10 mouse cellular contexts compared by ENCODE assay signal in genomic region chr17:13006984-13007383, GRCm38 (mm10). TPM values are rescaled to one million over a fixed set of nuclear protein-coding genes. Genes with fewer than 3 reads are reported as not detected.
A peak's percentile ranks its signal among the peaks of the same experiment; 100 is the strongest.
DNase-seq lines count a peak whose midpoint lies in the region; ATAC-seq and TF ChIP-seq lines count a peak whose summit lies in the region.
"Had no signal": no experiment of that assay in that cellular context is flagged by ENCODE, and none has a peak within 500 bp of the region (broad histone marks: within the 10 kb centered on the region; RNA-seq: fewer than 3 reads in every experiment).

No protein-coding gene starts in this region.

- peak overlapping the region; percentile 81 for H3K4me3 ChIP-seq in lung, embryonic 14.5 days (ENCODE audit: low read depth, low read length)
- H3K4me3 ChIP-seq in forebrain, embryonic 11.5 days (ENCODE audit: low read depth, low read length), result peak overlapping the region; percentile 77
- peak overlapping the region; percentile 84; the same call in 1 of the 2 replicates for H3K4me3 ChIP-seq in limb, embryonic 12.5 days (replicated peaks)

- no peaks in the 10 kb centered on the region for H3K27me3 ChIP-seq in lung, embryonic 14.5 days (ENCODE audit: insufficient read depth, low read length)
- H3K27me3 ChIP-seq in forebrain, embryonic 11.5 days (ENCODE audit: control insufficient read depth, insufficient read depth, low read length), result no peaks in the 10 kb centered on the region
- no peaks in the 10 kb centered on the region for H3K27me3 ChIP-seq in limb, embryonic 12.5 days

- H3K36me3 ChIP-seq in lung, embryonic 14.5 days (ENCODE audit: insufficient read depth), result peaks cover 6% of the 10 kb centered on the region
- H3K36me3 ChIP-seq in forebrain, embryonic 11.5 days (ENCODE audit: control insufficient read depth, insufficient read depth, low read length), result no peaks in the 10 kb centered on the region
- H3K36me3 ChIP-seq in limb, embryonic 12.5 days, result peaks cover 8% of the 10 kb centered on the region; the same call in 1 of the 2 replicates

- DNase-seq in lung, embryonic 14.5 days, result no peak
- no peak for DNase-seq in lung, postnatal 4 days
- DNase-seq in forebrain, embryonic 11.5 days (ENCODE audit: low spot score), result no peak
- DNase-seq in retina, embryonic 14.5 days (ENCODE audit: low spot score), result peak; percentile 22
- no peak for DNase-seq in spleen, postnatal 14 days (ENCODE audit: low spot score in 2 of 2)
- no peak for DNase-seq in yolk sac, embryonic 10.5 days (ENCODE audit: low spot score)
- DNase-seq in gastrocnemius, postnatal 10 days, result no peak

- no peak overlapping the region for H3K9ac ChIP-seq in lung, embryonic 14.5 days
- H3K9ac ChIP-seq in forebrain, embryonic 11.5 days (ENCODE audit: low read length), result no peak overlapping the region; the same call in 1 of the 2 replicates
- H3K9ac ChIP-seq in limb, embryonic 12.5 days (replicated peaks), result no peak overlapping the region

- peaks cover 5% of the 10 kb centered on the region; the same call in 1 of the 2 replicates for H3K4me1 ChIP-seq in lung, embryonic 14.5 days (ENCODE audit: insufficient read depth)
- peaks cover 5% of the 10 kb centered on the region; the same call in 1 of the 2 replicates for H3K4me1 ChIP-seq in forebrain, embryonic 11.5 days (replicated peaks; ENCODE audit: control insufficient read depth, insufficient read depth, low read length)
- peaks cover 14% of the 10 kb centered on the region for H3K4me1 ChIP-seq in limb, embryonic 12.5 days (replicated peaks)

- H3K9me3 ChIP-seq in lung, embryonic 14.5 days (ENCODE audit: low read depth, low read length), result no peaks in the 10 kb centered on the region
- no peaks in the 10 kb centered on the region for H3K9me3 ChIP-seq in forebrain, embryonic 11.5 days (ENCODE audit: control insufficient read depth, low read length)
- H3K9me3 ChIP-seq in limb, embryonic 12.5 days, result no peaks in the 10 kb centered on the region

- ATAC-seq in lung, embryonic 14.5 days (ENCODE audit: insufficient read depth), result no peak
- ATAC-seq in forebrain, embryonic 11.5 days (replicated peaks; ENCODE audit: low FRiP score), result no peak
- ATAC-seq in limb, embryonic 12.5 days (ENCODE audit: insufficient number of reproducible peaks, insufficient read depth, low FRiP score, low TSS enrichment, low read depth), result no peak

- no peak for TF ChIP-seq CTCF in lung, embryonic 14.5 days (IDR thresholded peaks at IDR 0.05; ENCODE audit: low read depth)

- H3K27ac ChIP-seq in lung, embryonic 14.5 days (ENCODE audit: low read depth), result no peak overlapping the region
- no peak overlapping the region for H3K27ac ChIP-seq in forebrain, embryonic 11.5 days (ENCODE audit: low read depth, low read length)
- H3K27ac ChIP-seq in limb, embryonic 12.5 days, result peak overlapping the region; percentile 82; the same call in 1 of the 2 replicates

- WGBS in lung, embryonic 14.5 days, result 39% methylated on average over 5 of the region's 5 CpGs
- 56% methylated on average over 5 of the region's 5 CpGs for WGBS in forebrain, embryonic 11.5 days
- WGBS in limb, embryonic 12.5 days, result 41% methylated on average over 5 of the region's 5 CpGs

- H3K4me2 ChIP-seq in lung, embryonic 14.5 days, result peak overlapping the region; percentile 75
- peak overlapping the region; percentile 73 for H3K4me2 ChIP-seq in forebrain, embryonic 11.5 days (ENCODE audit: low read depth, low read length, severe bottlenecking)
- H3K4me2 ChIP-seq in limb, embryonic 12.5 days, result peak overlapping the region; percentile 81

RNA-seq across cellular contexts. Expression of gene Sod2, which starts 0.3 kb away (rescaled TPM):
- 100 and 106 TPM in 2 replicates for polyA plus RNA-seq in lung, embryonic 14.5 days (2014; fragmentation: Nextera tagmentation; extraction: Ambion mirVana)
- 107 and 115 TPM in 2 replicates for polyA plus RNA-seq in forebrain, embryonic 11.5 days (2014; fragmentation: Nextera tagmentation; extraction: Ambion mirVana)
- polyA plus RNA-seq in limb, embryonic 12.5 days (2016; fragmentation: Nextera tagmentation; extraction: Ambion mirVana), result 94.3 and 95.6 TPM in 2 replicates
- 100 to 1,000 TPM; 245 to 294 TPM for total RNA-seq in gastrocnemius, postnatal 10 days (2021)

RNA-seq across cellular contexts. Expression of gene Wtap, which starts 13.0 kb away (rescaled TPM):
- polyA plus RNA-seq in lung, embryonic 14.5 days (2014; fragmentation: Nextera tagmentation; extraction: Ambion mirVana), result 136 TPM in 2 replicates
- 140 and 141 TPM in 2 replicates for polyA plus RNA-seq in forebrain, embryonic 11.5 days (2014; fragmentation: Nextera tagmentation; extraction: Ambion mirVana)
- polyA plus RNA-seq in limb, embryonic 12.5 days (2016; fragmentation: Nextera tagmentation; extraction: Ambion mirVana), result 131 and 152 TPM in 2 replicates
- total RNA-seq in gastrocnemius, postnatal 10 days (2021), result 10 to 100 TPM; 35.3 to 42.6 TPM

RNA-seq across cellular contexts. Expression of gene Gpr31b, which starts 45.1 kb away (rescaled TPM):
- not detected in 2 replicates for polyA plus RNA-seq in lung, embryonic 14.5 days (2014; fragmentation: Nextera tagmentation; extraction: Ambion mirVana)
- polyA plus RNA-seq in forebrain, embryonic 11.5 days (2014; fragmentation: Nextera tagmentation; extraction: Ambion mirVana), result 0.23 TPM in 1 of 2 replicates, not detected in the other
- polyA plus RNA-seq in limb, embryonic 12.5 days (2016; fragmentation: Nextera tagmentation; extraction: Ambion mirVana), result not detected in 2 replicates
- total RNA-seq in gastrocnemius, postnatal 10 days (2021), result not detected
- total RNA-seq: gastrocnemius, adult 18-20 months; neutrophil, adult 5-6 weeks had no signal

RNA-seq across cellular contexts. Expression of gene Acat2, which starts 46.4 kb away (rescaled TPM):
- polyA plus RNA-seq in lung, embryonic 14.5 days (2014; fragmentation: Nextera tagmentation; extraction: Ambion mirVana), result 93.7 and 98.2 TPM in 2 replicates
- polyA plus RNA-seq in forebrain, embryonic 11.5 days (2014; fragmentation: Nextera tagmentation; extraction: Ambion mirVana), result 324 and 345 TPM in 2 replicates
- polyA plus RNA-seq in limb, embryonic 12.5 days (2016; fragmentation: Nextera tagmentation; extraction: Ambion mirVana), result 285 and 287 TPM in 2 replicates
- 10 to 100 TPM; 11.8 to 12.0 TPM for total RNA-seq in gastrocnemius, postnatal 10 days (2021)

RNA-seq across cellular contexts. Expression of gene Tcp10b, which starts 53.9 kb away (rescaled TPM):
- polyA plus RNA-seq in lung, embryonic 14.5 days (2014; fragmentation: Nextera tagmentation; extraction: Ambion mirVana), result not detected in 2 replicates
- 0.16 TPM in 1 of 2 replicates, not detected in the other for polyA plus RNA-seq in forebrain, embryonic 11.5 days (2014; fragmentation: Nextera tagmentation; extraction: Ambion mirVana)
- not detected in 2 replicates for polyA plus RNA-seq in limb, embryonic 12.5 days (2016; fragmentation: Nextera tagmentation; extraction: Ambion mirVana)
- under 1 TPM; 0.26 to 0.61 TPM for total RNA-seq in gastrocnemius, postnatal 10 days (2021)
- total RNA-seq: neutrophil, adult 5-6 weeks had no signal
